Mouse (Mus musculus) lung, postnatal 10 days (tissue): ENCODE data around the gene Zscan4f.
"Not testable (repeated sequence)": the region's sequence is repeated elsewhere in the genome, so short reads cannot be mapped to it uniquely, and the experiment has no call there.

ENCODE experiments used
- DNase-seq: peaks from one replicate; pipeline ENCODE4 v3.0.0; 2021

Zscan4f gene

DNA sequence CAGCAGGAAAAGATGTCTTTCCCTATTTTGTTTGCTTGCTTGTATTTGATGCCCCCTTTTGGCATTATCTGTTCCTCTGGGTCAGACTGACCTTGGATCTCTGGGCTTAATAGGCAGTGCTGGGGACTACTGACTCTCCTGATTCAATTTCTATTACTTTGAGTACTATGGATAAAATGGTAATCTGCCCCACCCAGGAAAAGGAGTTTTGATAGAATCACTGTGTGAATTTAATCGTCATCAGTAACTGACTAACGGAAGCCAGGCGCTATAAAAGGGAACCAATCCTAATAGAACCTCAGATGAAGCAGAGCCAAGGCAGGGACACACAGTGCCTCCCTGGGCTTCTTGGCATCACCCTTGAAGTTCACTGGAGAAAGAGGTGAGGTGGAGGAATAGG, at the start of gene Zscan4f:
Gene Zscan4f (plus strand): TSS at position 301 of the 400 bp plus-strand sequence.
- DNase-seq = not testable (repeated sequence)

DNA sequence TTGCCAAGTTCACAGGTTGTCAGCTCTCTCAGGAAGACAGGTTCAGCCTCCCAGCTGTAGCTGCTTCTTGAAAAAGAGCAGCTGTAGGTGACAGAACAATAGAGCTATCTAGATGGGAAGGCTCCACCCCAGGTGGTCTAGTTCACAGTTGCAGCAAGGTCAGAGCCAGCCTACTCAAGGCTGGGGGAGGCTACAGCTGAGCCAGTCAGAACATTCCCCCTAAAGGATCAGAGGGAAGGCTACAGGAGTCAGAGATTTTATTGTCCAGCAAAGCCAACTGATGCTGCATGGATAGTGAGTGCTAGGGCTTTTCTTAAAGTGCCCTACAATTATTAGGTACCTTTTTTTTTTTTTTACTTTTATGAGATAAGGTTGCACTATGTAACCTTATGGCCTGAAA, 13.1 kb upstream of the Zscan4f start:
- not testable (repeated sequence) for DNase-seq
